Mouse (Mus musculus): ENCODE measurements around the gene Slc37a1. TPM values are rescaled to one million over a fixed set of nuclear protein-coding genes. Genes with fewer than 3 reads are reported as not detected.
A peak's percentile ranks its signal among the peaks of the same experiment; 100 is the strongest.

Slc37a1 gene
- polyA plus RNA-seq, 1 experiment from 2014 or later, result 10.5 TPM

- Histone ChIP-seq H3K36me3 (ENCODE audit: control insufficient read depth, insufficient read depth) (0 out of 2 replicates have a peak, but pooled peaks cover 2% of the 10 kb centered on the region), H3K9me3 (replicated peaks; ENCODE audit: control insufficient read depth, low read length) (no peaks in the 10 kb centered on the region), H3K4me3 (ENCODE audit: low read length) (no peak overlapping the region), H3K9ac (ENCODE audit: low read length) (no peak overlapping the region; the same call in 1 of the 2 replicates), H3K27ac (ENCODE audit: low read length) (peak overlapping the region; percentile 71), H3K4me1 (ENCODE audit: control insufficient read depth, insufficient read depth, low read length) (peaks cover 14% of the 10 kb centered on the region), H3K27me3 (ENCODE audit: control insufficient read depth, insufficient read depth, low read length) (no peaks in the 10 kb centered on the region), H3K4me2 (ENCODE audit: low read depth, low read length) (no peak overlapping the region)
- 49% methylated on average over 6 of the region's 6 CpGs for WGBS
- ATAC-seq (replicated peaks; ENCODE audit: extremely low read depth, insufficient read depth, low FRiP score), result no peak
Measured at GRCm38 (mm10) chr17:31315993-31316392, 29.4 kb downstream of the Slc37a1 start.

GRCm38 (mm10) chr17:31316998-31317397, 30.4 kb downstream of the Slc37a1 start:
- H3K4me3 ChIP-seq (ENCODE audit: low read length), result no peak overlapping the region
- no peak overlapping the region for H3K4me2 ChIP-seq (ENCODE audit: low read depth, low read length)
- ATAC-seq (replicated peaks; ENCODE audit: extremely low read depth, insufficient read depth, low FRiP score), result no peak
- peaks cover 23% of the 10 kb centered on the region for H3K4me1 ChIP-seq (ENCODE audit: control insufficient read depth, insufficient read depth, low read length)
- no peaks in the 10 kb centered on the region for H3K9me3 ChIP-seq (replicated peaks; ENCODE audit: control insufficient read depth, low read length)
- 0 out of 2 replicates have a peak, but pooled peaks cover 2% of the 10 kb centered on the region for H3K36me3 ChIP-seq (ENCODE audit: control insufficient read depth, insufficient read depth)
- no peaks in the 10 kb centered on the region for H3K27me3 ChIP-seq (ENCODE audit: control insufficient read depth, insufficient read depth, low read length)
- no peak overlapping the region for H3K9ac ChIP-seq (ENCODE audit: low read length)
- WGBS, result 86% methylated on average over 3 of the region's 3 CpGs
- H3K27ac ChIP-seq (ENCODE audit: low read length), result no peak overlapping the region

GRCm38 (mm10) chr17:31317521-31318272, 31.1 kb downstream of the Slc37a1 start:
- Histone ChIP-seq H3K9me3 (replicated peaks; ENCODE audit: control insufficient read depth, low read length) (no peaks in the 10 kb centered on the region), H3K4me2 (ENCODE audit: low read depth, low read length) (no peak overlapping the region), H3K27ac (ENCODE audit: low read length) (no peak overlapping the region), H3K9ac (ENCODE audit: low read length) (no peak overlapping the region), H3K4me3 (ENCODE audit: low read length) (no peak overlapping the region), H3K27me3 (ENCODE audit: control insufficient read depth, insufficient read depth, low read length) (no peaks in the 10 kb centered on the region), H3K36me3 (ENCODE audit: control insufficient read depth, insufficient read depth) (0 out of 2 replicates have a peak, but pooled peaks cover 2% of the 10 kb centered on the region), H3K4me1 (ENCODE audit: control insufficient read depth, insufficient read depth, low read length) (peaks cover 23% of the 10 kb centered on the region)
- 50% methylated on average over 22 of the region's 22 CpGs for WGBS
- no peak for ATAC-seq (replicated peaks; ENCODE audit: extremely low read depth, insufficient read depth, low FRiP score)

- no peak overlapping the region for H3K9ac ChIP-seq (ENCODE audit: low read length)
- H3K4me1 ChIP-seq (ENCODE audit: control insufficient read depth, insufficient read depth, low read length), result peaks cover 23% of the 10 kb centered on the region
- H3K27me3 ChIP-seq (ENCODE audit: control insufficient read depth, insufficient read depth, low read length), result no peaks in the 10 kb centered on the region
- H3K36me3 ChIP-seq (ENCODE audit: control insufficient read depth, insufficient read depth), result 0 out of 2 replicates have a peak, but pooled peaks cover 2% of the 10 kb centered on the region
- no peaks in the 10 kb centered on the region for H3K9me3 ChIP-seq (replicated peaks; ENCODE audit: control insufficient read depth, low read length)
- no peak overlapping the region for H3K4me3 ChIP-seq (ENCODE audit: low read length)
- 84% methylated on average over 19 of the region's 19 CpGs for WGBS
- H3K27ac ChIP-seq (ENCODE audit: low read length), result no peak overlapping the region
- ATAC-seq (replicated peaks; ENCODE audit: extremely low read depth, insufficient read depth, low FRiP score), result no peak
- no peak overlapping the region for H3K4me2 ChIP-seq (ENCODE audit: low read depth, low read length)
Measured at GRCm38 (mm10) chr17:31318906-31319767, 32.5 kb downstream of the Slc37a1 start.

GRCm38 (mm10) chr17:31321425-31321824, 34.8 kb downstream of the Slc37a1 start:
- peak overlapping the region; percentile 35; the same call in 1 of the 2 replicates for H3K27ac ChIP-seq (ENCODE audit: low read length)
- no peaks in the 10 kb centered on the region for H3K9me3 ChIP-seq (replicated peaks; ENCODE audit: control insufficient read depth, low read length)
- H3K4me1 ChIP-seq (ENCODE audit: control insufficient read depth, insufficient read depth, low read length), result peaks cover 11% of the 10 kb centered on the region; the same call in 1 of the 2 replicates
- H3K27me3 ChIP-seq (ENCODE audit: control insufficient read depth, insufficient read depth, low read length), result no peaks in the 10 kb centered on the region
- H3K4me3 ChIP-seq (ENCODE audit: low read length), result no peak overlapping the region
- peak; percentile 63; the same call in 1 of the 2 replicates for ATAC-seq (replicated peaks; ENCODE audit: extremely low read depth, insufficient read depth, low FRiP score)
- 0 out of 2 replicates have a peak, but pooled peaks cover 2% of the 10 kb centered on the region for H3K36me3 ChIP-seq (ENCODE audit: control insufficient read depth, insufficient read depth)
- 61% methylated on average over 12 of the region's 12 CpGs for WGBS
- H3K4me2 ChIP-seq (ENCODE audit: low read depth, low read length), result no peak overlapping the region
- no peak overlapping the region for H3K9ac ChIP-seq (ENCODE audit: low read length)

GRCm38 (mm10) chr17:31322446-31322845, 35.9 kb downstream of the Slc37a1 start:
- Histone ChIP-seq H3K27me3 (ENCODE audit: control insufficient read depth, insufficient read depth, low read length) (no peaks in the 10 kb centered on the region), H3K36me3 (ENCODE audit: control insufficient read depth, insufficient read depth) (0 out of 2 replicates have a peak, but pooled peaks cover 2% of the 10 kb centered on the region), H3K4me2 (ENCODE audit: low read depth, low read length) (no peak overlapping the region), H3K9ac (ENCODE audit: low read length) (no peak overlapping the region), H3K27ac (ENCODE audit: low read length) (no peak overlapping the region), H3K4me1 (ENCODE audit: control insufficient read depth, insufficient read depth, low read length) (peaks cover 11% of the 10 kb centered on the region; the same call in 1 of the 2 replicates), H3K4me3 (ENCODE audit: low read length) (no peak overlapping the region), H3K9me3 (replicated peaks; ENCODE audit: control insufficient read depth, low read length) (no peaks in the 10 kb centered on the region)
- ATAC-seq (replicated peaks; ENCODE audit: extremely low read depth, insufficient read depth, low FRiP score), result no peak
- WGBS, result 81% methylated on average over 4 of the region's 4 CpGs

- no peak for ATAC-seq (replicated peaks; ENCODE audit: extremely low read depth, insufficient read depth, low FRiP score)
- H3K4me3 ChIP-seq (ENCODE audit: low read length), result no peak overlapping the region
- H3K4me1 ChIP-seq (ENCODE audit: control insufficient read depth, insufficient read depth, low read length), result peaks cover 11% of the 10 kb centered on the region; the same call in 1 of the 2 replicates
- H3K27ac ChIP-seq (ENCODE audit: low read length), result no peak overlapping the region
- H3K27me3 ChIP-seq (ENCODE audit: control insufficient read depth, insufficient read depth, low read length), result no peaks in the 10 kb centered on the region
- no peak overlapping the region for H3K9ac ChIP-seq (ENCODE audit: low read length)
- H3K4me2 ChIP-seq (ENCODE audit: low read depth, low read length), result no peak overlapping the region
- no peaks in the 10 kb centered on the region for H3K9me3 ChIP-seq (replicated peaks; ENCODE audit: control insufficient read depth, low read length)
- 0 out of 2 replicates have a peak, but pooled peaks cover 2% of the 10 kb centered on the region for H3K36me3 ChIP-seq (ENCODE audit: control insufficient read depth, insufficient read depth)
- 71% methylated on average over 4 of the region's 4 CpGs for WGBS
Measured at GRCm38 (mm10) chr17:31323379-31323778, 36.8 kb downstream of the Slc37a1 start.

- 87% methylated on average over 8 of the region's 8 CpGs for WGBS
- Histone ChIP-seq H3K4me1 (ENCODE audit: control insufficient read depth, insufficient read depth, low read length) (peaks cover 11% of the 10 kb centered on the region; the same call in 1 of the 2 replicates), H3K4me2 (ENCODE audit: low read depth, low read length) (no peak overlapping the region), H3K9me3 (replicated peaks; ENCODE audit: control insufficient read depth, low read length) (no peaks in the 10 kb centered on the region), H3K4me3 (ENCODE audit: low read length) (no peak overlapping the region), H3K27ac (ENCODE audit: low read length) (no peak overlapping the region), H3K9ac (ENCODE audit: low read length) (no peak overlapping the region), H3K27me3 (ENCODE audit: control insufficient read depth, insufficient read depth, low read length) (no peaks in the 10 kb centered on the region), H3K36me3 (ENCODE audit: control insufficient read depth, insufficient read depth) (0 out of 2 replicates have a peak, but pooled peaks cover 1% of the 10 kb centered on the region)
- no peak for ATAC-seq (replicated peaks; ENCODE audit: extremely low read depth, insufficient read depth, low FRiP score)
Measured at GRCm38 (mm10) chr17:31324227-31324626, 37.6 kb downstream of the Slc37a1 start.

Data from heart, embryonic 16.5 days (tissue).